Mouse (Mus musculus) bone marrow, adult 2 months (tissue): ENCODE results near the gene Rbms2.

Experiments used
- CTCF ChIP-seq: fragments of 200-500 bp; IDR thresholded peaks from 2 replicates; pipeline ENCODE4 v1.5.1; 2011; ENCODE audit warnings: low read length, control low read depth; ENCODE audit not compliant: control insufficient read depth, insufficient read depth
- POLR2A ChIP-seq: fragments of 200-500 bp; IDR thresholded peaks from 2 replicates; pipeline ENCODE4 v1.6.1; 2011; ENCODE audit warnings: low read depth, mild to moderate bottlenecking, control low read depth, low read length, borderline replicate concordance; ENCODE audit not compliant: control insufficient read depth

- no peak for TF ChIP-seq CTCF
- TF ChIP-seq POLR2A: no peak
These were observed 26.1 kb downstream of the Rbms2 start for GRCm38 (mm10) chr10:128153978-128154377.
